8 mouse cellular contexts compared by ENCODE assay signal in genomic region chr7:107779611-107780010, GRCm38 (mm10). TPM values are rescaled to one million over a fixed set of nuclear protein-coding genes. Genes with fewer than 3 reads are reported as not detected.
DNase-seq lines count a peak whose midpoint lies in the region; ATAC-seq and TF ChIP-seq lines count a peak whose summit lies in the region.
"Had no signal": no experiment of that assay in that cellular context is flagged by ENCODE, and none has a peak within 500 bp of the region (broad histone marks: within the 10 kb centered on the region; RNA-seq: fewer than 3 reads in every experiment).

No protein-coding gene starts in this region.

- no peaks in the 10 kb centered on the region for H3K36me3 ChIP-seq in kidney, adult 2 months (ENCODE audit: control insufficient read depth, insufficient read depth, low read length)
- no peaks in the 10 kb centered on the region for H3K36me3 ChIP-seq in kidney, embryonic 16.5 days (ENCODE audit: insufficient read depth, low read length)
- no peaks in the 10 kb centered on the region for H3K36me3 ChIP-seq in testis, adult 2 months (ENCODE audit: control insufficient read depth, insufficient read depth, low read length)
- H3K36me3 ChIP-seq in splenic B cell, adult 2 months (ENCODE audit: control insufficient read depth, insufficient read depth, low read length, poor library complexity, severe bottlenecking) = no peaks in the 10 kb centered on the region

- DNase-seq in kidney, adult 2 months = peak; percentile 27
- no peak for DNase-seq in testis, postnatal 10 days (ENCODE audit: low spot score)
- peak; percentile 43 for DNase-seq in brain, adult 2 months (ENCODE audit: low read depth, low spot score)
- DNase-seq in splenic B cell, adult 2 months (ENCODE audit: low read depth, low spot score) = peak; percentile 39
- no peak for DNase-seq in ovary, postnatal 36 days (ENCODE audit: low spot score)

- no peak for ATAC-seq in kidney, embryonic 16.5 days (ENCODE audit: low FRiP score, low TSS enrichment)

- no peaks in the 10 kb centered on the region; the same call in 1 of the 2 replicates for H3K27me3 ChIP-seq in kidney, adult 2 months (replicated peaks; ENCODE audit: control insufficient read depth, insufficient read depth, low read length)
- H3K27me3 ChIP-seq in kidney, embryonic 16.5 days (ENCODE audit: insufficient read depth, low read length) = no peaks in the 10 kb centered on the region
- H3K27me3 ChIP-seq in testis, adult 2 months (ENCODE audit: control insufficient read depth, insufficient read depth, low read length) = no peaks in the 10 kb centered on the region
- H3K27me3 ChIP-seq in splenic B cell, adult 2 months (ENCODE audit: control insufficient read depth, insufficient read depth, low read length, poor library complexity, severe bottlenecking) = no peaks in the 10 kb centered on the region

- 45% methylated on average over 4 of the region's 4 CpGs for WGBS in kidney, adult 2 months
- WGBS in kidney, embryonic 16.5 days = 44% methylated on average over 4 of the region's 4 CpGs

- no peak overlapping the region for H3K4me2 ChIP-seq in kidney, embryonic 16.5 days (replicated peaks; ENCODE audit: low read depth, low read length)

- no peak overlapping the region for H3K9ac ChIP-seq in kidney, embryonic 16.5 days (replicated peaks; ENCODE audit: low read length)

- no peak overlapping the region for H3K4me3 ChIP-seq in kidney, adult 2 months (ENCODE audit: insufficient read depth, low read depth, low read length)
- no peak overlapping the region for H3K4me3 ChIP-seq in kidney, embryonic 16.5 days (ENCODE audit: low read length)
- no peak overlapping the region for H3K4me3 ChIP-seq in testis, adult 2 months (ENCODE audit: control insufficient read depth, low read depth, low read length)

- no peaks in the 10 kb centered on the region for H3K4me1 ChIP-seq in kidney, adult 2 months (ENCODE audit: control insufficient read depth, insufficient read depth, low read length)
- no peaks in the 10 kb centered on the region for H3K4me1 ChIP-seq in kidney, embryonic 16.5 days (ENCODE audit: insufficient read depth, low read length)
- H3K4me1 ChIP-seq in testis, adult 2 months (ENCODE audit: control insufficient read depth, insufficient read depth, low read length) = no peaks in the 10 kb centered on the region

- H3K9me3 ChIP-seq in kidney, embryonic 16.5 days (ENCODE audit: low read length) = no peaks in the 10 kb centered on the region

- TF ChIP-seq POLR2A in kidney, adult 2 months (IDR thresholded peaks at IDR 0.05; ENCODE audit: low read depth, low read length) = no peak
- no peak for TF ChIP-seq POLR2A in testis, adult 2 months (IDR thresholded peaks at IDR 0.05; ENCODE audit: control insufficient read depth, low read depth, low read length)

- peak; percentile 37 for TF ChIP-seq CTCF in kidney, adult 2 months (conservative IDR thresholded peaks at IDR 0.05; ENCODE audit: insufficient read depth, insufficient read length, low read depth, low read length)
- peak; percentile 11; the same call in 1 of the 2 replicates for TF ChIP-seq CTCF in testis, adult 2 months (IDR thresholded peaks at IDR 0.05; ENCODE audit: control insufficient read depth, insufficient read depth, insufficient replicate concordance, low read depth, low read length)

- H3K27ac ChIP-seq in kidney, adult 2 months (ENCODE audit: insufficient read depth, low read depth, low read length) = no peak overlapping the region
- H3K27ac ChIP-seq in kidney, embryonic 16.5 days (ENCODE audit: low read length) = no peak overlapping the region
- H3K27ac ChIP-seq in testis, adult 2 months (ENCODE audit: control insufficient read depth, insufficient read depth, low read depth, low read length) = no peak overlapping the region

RNA-seq across cellular contexts. Expression of gene Ovch2, which starts 21.4 kb away (rescaled TPM):
- not detected in 2 replicates for polyA plus RNA-seq in kidney, adult 2 months (2012; rRNA removed)
- polyA plus RNA-seq in kidney, embryonic 16.5 days (2015; fragmentation: Nextera tagmentation; extraction: Ambion mirVana) = not detected in 2 replicates
- polyA plus RNA-seq in testis, adult 2 months (2012; rRNA removed) = not detected in 2 replicates
- polyA plus RNA-seq: stomach, embryonic 14.5 days had no signal

RNA-seq across cellular contexts. Expression of gene Cyb5r2, which starts 21.8 kb away (rescaled TPM):
- not detected in 2 replicates for polyA plus RNA-seq in kidney, adult 2 months (2012; rRNA removed)
- polyA plus RNA-seq in kidney, embryonic 16.5 days (2015; fragmentation: Nextera tagmentation; extraction: Ambion mirVana) = 0.14 and 0.22 TPM in 2 replicates
- polyA plus RNA-seq in testis, adult 2 months (2012; rRNA removed) = 13.2 and 14.8 TPM in 2 replicates

RNA-seq across cellular contexts. Expression of gene Olfr467, which starts 32.5 kb away (rescaled TPM):
- not detected in 2 replicates for polyA plus RNA-seq in kidney, adult 2 months (2012; rRNA removed)
- polyA plus RNA-seq in kidney, embryonic 16.5 days (2015; fragmentation: Nextera tagmentation; extraction: Ambion mirVana) = not detected in 2 replicates
- polyA plus RNA-seq in testis, adult 2 months (2012; rRNA removed) = not detected in 2 replicates
- polyA plus RNA-seq: stomach, embryonic 14.5 days had no signal

RNA-seq across cellular contexts. Expression of gene Olfr469, which starts 45.7 kb away (rescaled TPM):
- polyA plus RNA-seq in kidney, adult 2 months (2012; rRNA removed) = not detected in 2 replicates
- not detected in 2 replicates for polyA plus RNA-seq in kidney, embryonic 16.5 days (2015; fragmentation: Nextera tagmentation; extraction: Ambion mirVana)
- not detected in 2 replicates for polyA plus RNA-seq in testis, adult 2 months (2012; rRNA removed)
- polyA plus RNA-seq: stomach, embryonic 14.5 days had no signal

Comparison
In these comparisons a context has a peak if more than half of its experiments do, and no peak if none do; other contexts are left out.
1. DNase-seq: peak in kidney, adult 2 months (single experiment), brain, adult 2 months (single experiment) and splenic B cell, adult 2 months (single experiment); none in testis, postnatal 10 days (single experiment) and ovary, postnatal 36 days (single experiment).
2. RNA of gene Cyb5r2, which starts 21.8 kb away (polyA plus RNA-seq): 13.2 to 14.8 TPM in testis, adult 2 months; 0.14 to 0.22 TPM in kidney, embryonic 16.5 days and not detected in kidney, adult 2 months; every median in the first group is over 10 times any median in the second.